Mouse (Mus musculus) thymus, adult 2 months (tissue): ENCODE results near the gene Plcxd3. TPM values are rescaled to one million over a fixed set of nuclear protein-coding genes. Genes with fewer than 3 reads are reported as not detected.

Experiments
- DNase-seq: peaks from one replicate; pipeline ENCODE4 v3.0.0; 2021
- H3K27ac ChIP-seq: fragments of 200-500 bp; 2 replicates; pipeline ENCODE4 v1.5.1; 2012; ENCODE audit warnings: low read length, control low read depth; ENCODE audit not compliant: control insufficient read depth, insufficient read depth
- H3K27me3 ChIP-seq: fragments of 200-500 bp; 2 replicates; pipeline ENCODE4 v1.6.1; 2012; ENCODE audit warnings: mild to moderate bottlenecking, low read length, moderate library complexity, mixed read lengths; ENCODE audit not compliant: control insufficient read depth, insufficient read depth
- H3K36me3 ChIP-seq: fragments of 200-500 bp; 2 replicates; pipeline ENCODE4 v1.6.1; 2012; ENCODE audit warnings: mild to moderate bottlenecking, low read length, moderate library complexity; ENCODE audit not compliant: control insufficient read depth, insufficient read depth
- H3K4me1 ChIP-seq: fragments of 200-500 bp; replicated peaks from 2 replicates; pipeline ENCODE4 v1.6.1; 2012; ENCODE audit warnings: low read length; ENCODE audit not compliant: control insufficient read depth, insufficient read depth
- H3K4me3 ChIP-seq: fragments of 200-500 bp; 2 replicates; pipeline ENCODE4 v1.5.1; 2012; ENCODE audit warnings: mild to moderate bottlenecking, low read length, control low read depth, moderate library complexity; ENCODE audit not compliant: control insufficient read depth, insufficient read depth
- CTCF ChIP-seq: fragments of 200-500 bp; IDR thresholded peaks from 2 replicates; pipeline ENCODE4 v1.5.1; 2012; ENCODE audit warnings: mild to moderate bottlenecking, control low read depth, low read length, moderate library complexity, borderline replicate concordance; ENCODE audit not compliant: control insufficient read depth, poor library complexity, insufficient read depth; ENCODE audit errors: extremely low read depth
- POLR2A ChIP-seq: fragments of 200-500 bp; IDR thresholded peaks from 2 replicates; pipeline ENCODE4 v1.6.1; 2012; ENCODE audit warnings: mild to moderate bottlenecking, low read length, control low read depth, moderate library complexity; ENCODE audit not compliant: control insufficient read depth, poor library complexity, insufficient read depth; ENCODE audit errors: extremely low read depth
- WGBS: fragments of 180-500 bp; shearing (Covaris S2); methylation state at CpG from one replicate; pipeline ENCODE4 v1.1.7; 2018; 5-methylcytosine and 5-hydroxymethylcytosine counted together
- polyA plus RNA-seq: library from polyadenylated mRNA; depleted of rRNA; stranded (reverse); fragments of >200 nt; gene quantifications from 2 replicates; pipeline ENCODE4 v1.2.3, GENCODE M21; 2012

The Plcxd3 gene
- polyA plus RNA-seq, 1 experiment: not detected

DNA sequence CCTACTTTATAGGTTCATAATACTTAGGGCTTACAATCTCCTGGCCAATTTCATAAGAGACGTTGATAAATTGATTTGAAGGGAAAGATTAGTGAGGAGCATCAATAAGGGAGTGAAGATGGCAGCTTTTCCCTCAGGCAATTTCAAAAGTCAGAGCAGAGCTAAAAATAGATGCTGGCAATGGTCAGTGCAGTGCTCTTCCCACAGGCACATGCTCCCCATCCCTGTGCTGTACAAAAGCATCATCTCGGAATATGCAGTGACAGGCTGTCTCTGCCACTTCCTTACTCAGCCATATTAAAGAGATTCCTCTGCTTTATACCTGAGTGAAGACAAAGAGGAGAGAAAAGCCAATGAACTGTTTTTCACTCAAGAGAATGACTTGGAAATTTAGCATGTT, 36.0 kb downstream of the Plcxd3 start:
- TF ChIP-seq POLR2A: no peak
- TF ChIP-seq CTCF: no peak
- DNase-seq: no peak
- Histone ChIP-seq H3K36me3 (no peaks in the 10 kb centered on the region), H3K27me3 (no peaks in the 10 kb centered on the region), H3K27ac (no peak overlapping the region), H3K4me1 (no peaks in the 10 kb centered on the region), H3K4me3 (no peak overlapping the region)
- WGBS: 85% methylated on average over 2 of the region's 2 CpGs

DNA sequence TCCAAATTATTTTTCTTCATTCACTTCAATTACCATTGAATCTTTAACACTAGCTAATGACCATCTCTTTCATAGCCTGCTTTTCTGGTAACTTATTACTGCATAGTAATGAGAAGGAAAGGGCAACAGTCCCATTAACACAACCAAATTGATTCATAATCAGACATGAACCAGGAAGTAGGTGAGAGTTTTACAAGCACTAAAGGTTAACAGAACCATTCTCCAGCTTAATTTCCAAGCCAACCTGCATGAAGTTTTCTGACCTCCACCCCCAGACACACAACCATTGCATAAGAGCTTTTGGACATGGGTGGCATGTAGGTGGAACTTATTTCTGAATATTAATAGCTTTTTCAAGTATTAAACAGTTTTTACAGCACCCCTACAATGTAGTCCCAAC, 64.8 kb downstream of the Plcxd3 start:
- TF ChIP-seq POLR2A (no peak), CTCF (no peak)
- no peak overlapping the region for H3K27ac ChIP-seq
- no peak for DNase-seq
- no peak overlapping the region for H3K4me3 ChIP-seq
- H3K27me3 ChIP-seq: no peaks in the 10 kb centered on the region
- H3K36me3 ChIP-seq: no peaks in the 10 kb centered on the region
- H3K4me1 ChIP-seq: no peaks in the 10 kb centered on the region

DNA sequence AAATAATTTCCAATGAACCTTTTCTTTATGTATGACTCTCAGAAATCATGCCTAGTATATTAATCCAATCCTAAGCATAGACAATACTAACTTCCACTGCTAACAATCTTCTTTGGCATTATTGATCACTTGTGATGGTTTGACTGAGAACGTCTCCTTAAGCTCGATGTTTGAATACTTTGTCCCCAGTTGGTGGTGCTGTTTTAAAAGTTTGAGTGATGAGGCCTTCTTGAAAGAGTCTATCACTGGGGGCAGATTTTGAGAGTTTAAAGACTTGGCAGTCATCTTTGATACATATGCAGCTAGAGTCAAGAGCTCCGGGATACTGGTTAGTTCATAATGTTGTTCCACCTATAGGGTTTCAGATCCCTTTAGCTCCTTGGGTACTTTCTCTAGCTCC, 120.9 kb downstream of the Plcxd3 start:
- H3K27me3 ChIP-seq: no peaks in the 10 kb centered on the region
- DNase-seq: no peak
- 87% methylated on average over 3 of the region's 3 CpGs for WGBS
- no peak overlapping the region for H3K4me3 ChIP-seq
- H3K27ac ChIP-seq: no peak overlapping the region
- no peak for TF ChIP-seq POLR2A
- no peaks in the 10 kb centered on the region for H3K36me3 ChIP-seq
- no peaks in the 10 kb centered on the region for H3K4me1 ChIP-seq

DNA sequence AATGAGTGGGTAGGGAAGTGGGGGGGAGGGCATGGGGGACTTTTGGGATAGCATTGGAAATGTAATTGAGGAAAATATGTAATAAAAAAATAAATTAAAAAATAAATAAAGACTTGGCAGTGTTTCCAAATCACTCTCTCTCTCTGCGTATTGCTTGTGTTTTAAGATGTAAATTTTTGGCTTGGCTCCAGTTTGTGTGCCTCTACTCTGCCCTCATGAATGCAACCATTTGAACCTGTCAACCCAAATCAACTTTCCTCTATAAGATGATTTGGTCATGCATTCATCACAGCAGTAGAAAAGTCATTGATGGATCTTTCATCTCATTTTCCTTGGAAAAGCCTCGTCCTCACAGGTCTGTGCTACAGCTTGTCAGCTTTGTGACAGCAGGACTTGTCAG, 121.7 kb downstream of the Plcxd3 start:
- no peak for DNase-seq
- 88% methylated on average over 2 of the region's 2 CpGs for WGBS
- no peak overlapping the region for H3K4me3 ChIP-seq
- no peaks in the 10 kb centered on the region for H3K27me3 ChIP-seq
- no peak overlapping the region for H3K27ac ChIP-seq
- H3K36me3 ChIP-seq: no peaks in the 10 kb centered on the region
- TF ChIP-seq CTCF: no peak
- no peak for TF ChIP-seq POLR2A
- no peaks in the 10 kb centered on the region for H3K4me1 ChIP-seq

DNA sequence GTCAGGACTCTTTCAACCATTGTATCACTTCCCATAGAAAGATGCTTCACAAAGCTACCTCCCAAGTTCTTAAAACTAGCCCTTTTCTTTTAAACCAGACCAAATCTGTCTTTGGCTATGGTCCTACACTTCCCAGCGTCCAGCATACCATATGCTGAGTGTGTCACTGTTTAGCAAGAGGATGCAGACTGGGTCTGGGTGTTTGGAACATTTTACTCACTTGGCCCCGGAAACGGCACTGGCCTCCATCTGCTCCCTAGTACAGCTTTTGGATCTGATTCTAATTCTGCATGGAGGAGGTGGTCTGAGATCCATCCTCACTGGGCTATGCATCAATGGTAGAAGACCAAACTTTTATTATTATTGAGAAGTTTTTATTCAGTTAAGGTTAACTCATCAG, 122.7 kb downstream of the Plcxd3 start:
- no peaks in the 10 kb centered on the region for H3K4me1 ChIP-seq
- no peak for TF ChIP-seq POLR2A
- TF ChIP-seq CTCF: no peak
- H3K27ac ChIP-seq: no peak overlapping the region
- WGBS: 85% methylated on average over 3 of the region's 3 CpGs
- no peaks in the 10 kb centered on the region for H3K36me3 ChIP-seq
- no peaks in the 10 kb centered on the region for H3K27me3 ChIP-seq
- no peak for DNase-seq
- no peak overlapping the region for H3K4me3 ChIP-seq

DNA sequence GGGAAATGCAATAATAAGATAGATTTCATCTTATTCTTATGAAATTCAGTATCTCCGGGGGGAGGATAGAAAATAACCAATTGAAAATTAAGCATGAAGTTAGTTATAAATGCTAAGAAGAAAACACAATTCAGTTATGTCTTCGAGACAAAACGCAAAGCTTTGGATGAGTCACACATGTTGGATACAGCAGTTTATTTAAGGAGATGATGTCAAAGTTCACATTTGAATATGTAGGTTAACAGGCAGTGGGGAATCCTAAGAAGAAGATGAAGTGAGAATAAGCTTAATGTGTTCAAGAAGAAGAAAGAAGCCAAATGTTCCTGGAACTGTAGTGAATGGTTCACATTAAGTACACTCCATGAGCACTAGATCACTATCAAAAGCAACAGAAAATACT, 128.1 kb downstream of the Plcxd3 start:
- Histone ChIP-seq H3K27me3 (no peaks in the 10 kb centered on the region), H3K36me3 (no peaks in the 10 kb centered on the region), H3K4me1 (no peaks in the 10 kb centered on the region), H3K27ac (no peak overlapping the region), H3K4me3 (no peak overlapping the region)
- no peak for DNase-seq
- WGBS: 92% methylated on average over 3 of the region's 3 CpGs
- TF ChIP-seq CTCF: no peak
- no peak for TF ChIP-seq POLR2A

DNA sequence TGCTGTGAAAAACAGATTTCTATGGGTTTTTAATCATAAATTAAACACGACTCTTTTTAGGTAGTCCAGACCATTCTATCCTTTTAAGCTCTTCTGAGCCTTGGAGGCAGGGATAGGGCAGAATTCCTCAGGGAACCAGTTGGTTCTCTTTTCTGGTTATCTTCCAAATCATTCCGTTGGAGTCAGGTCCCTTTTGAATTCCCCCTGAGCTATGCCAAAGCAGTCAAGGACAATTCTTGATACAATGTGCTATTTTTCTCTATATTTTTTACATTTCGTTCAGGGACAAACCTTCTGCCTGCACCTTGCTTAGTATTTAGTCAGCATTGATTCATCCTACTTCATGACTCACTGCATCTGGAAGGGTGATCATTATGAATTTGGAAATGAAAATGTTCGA, 128.5 kb downstream of the Plcxd3 start:
- H3K27me3 ChIP-seq: no peaks in the 10 kb centered on the region
- no peak overlapping the region for H3K27ac ChIP-seq
- no peaks in the 10 kb centered on the region for H3K4me1 ChIP-seq
- no peaks in the 10 kb centered on the region for H3K36me3 ChIP-seq
- no peak overlapping the region for H3K4me3 ChIP-seq
- no peak for DNase-seq
- no peak for TF ChIP-seq POLR2A
- no peak for TF ChIP-seq CTCF
- 89% methylated on average over 4 of the region's 4 CpGs for WGBS
